Mouse (Mus musculus) embryonic fibroblast, embryonic 13.5 days (primary cell): ENCODE measurements around the gene Slc31a2.

Experiments
- CTCF ChIP-seq: IDR thresholded peaks from 2 replicates; pipeline ENCODE4 v1.5.1; 2011; ENCODE audit warnings: mild to moderate bottlenecking, control low read depth, low read length, moderate library complexity, borderline replicate concordance; ENCODE audit not compliant: insufficient read depth
- POLR2A ChIP-seq: IDR thresholded peaks from 2 replicates; pipeline ENCODE4 v1.6.1; 2011; ENCODE audit warnings: low read depth, mild to moderate bottlenecking, control low read depth, low read length, moderate library complexity

GRCm38 (mm10) chr4:62300001-62300400 lies 37.6 kb downstream of the Slc31a2 start:
- no peak for TF ChIP-seq CTCF
- TF ChIP-seq POLR2A: no peak
